ENCODE assay signal across 8 mouse cellular contexts in genomic region chr4:141506352-141506751, GRCm38 (mm10). TPM values are rescaled to one million over a fixed set of nuclear protein-coding genes. Genes with fewer than 3 reads are reported as not detected.
DNase-seq lines count a peak whose midpoint lies in the region; ATAC-seq and TF ChIP-seq lines count a peak whose summit lies in the region.

No protein-coding gene starts in this region.

- no peaks in the 10 kb centered on the region for H3K9me3 ChIP-seq in hindbrain, embryonic 10.5 days

- POLR2A ChIA-PET in Patski (lab: Charles Lee), result no interaction called here

- TF ChIP-seq CTCF in Patski (IDR thresholded peaks at IDR 0.05), result no peak

- peak; percentile 85 for DNase-seq in Patski (ENCODE audit: low read depth, low spot score)
- DNase-seq in cerebellum, adult 18-20 months, result peak; percentile 61 to 69
- peak; percentile 72 to 77 for DNase-seq in frontal cortex, postnatal 10 days (ENCODE audit: low spot score in 2 of 2)
- DNase-seq in hindbrain, embryonic 10.5 days (ENCODE audit: low spot score), result no peak
- DNase-seq in layer of hippocampus, adult 9-11 months, result peak; percentile 88
- peak; percentile 94 for DNase-seq in lung, postnatal 25 days (ENCODE audit: low spot score)
- DNase-seq in retina, postnatal 7 days (ENCODE audit: low read depth, low spot score), result peak; percentile 54
- DNase-seq in thymus, postnatal 0 days (ENCODE audit: low spot score), result no peak

- in situ Hi-C loops in Patski (cut with MboI; ENCODE audit: low pct_unique_long_range_greater_than_20kb), result no loop called here

- peaks cover 22% of the 10 kb centered on the region for H3K36me3 ChIP-seq in hindbrain, embryonic 10.5 days

- peak; percentile 83 for ATAC-seq in Patski

- WGBS in hindbrain, embryonic 10.5 days, result 85% methylated on average over 10 of the region's 10 CpGs

- no peak overlapping the region for H3K4me3 ChIP-seq in hindbrain, embryonic 10.5 days

- peaks cover 14% of the 10 kb centered on the region; the same call in 1 of the 2 replicates for H3K4me1 ChIP-seq in hindbrain, embryonic 10.5 days (replicated peaks)

- CTCF ChIA-PET in Patski (lab: Charles Lee), result interaction anchor here (0.9 to 2.8 kb wide), 2 partner anchors 8 to 13 kb away, joined by 3 to 7 read pairs; no protein-coding TSS in a partner anchor

- 0 out of 2 replicates have a peak overlapping the region, but pooled peaks have one; percentile 53 for H3K27ac ChIP-seq in hindbrain, embryonic 10.5 days

- H3K27me3 ChIP-seq in Patski, result no peaks in the 10 kb centered on the region
- H3K27me3 ChIP-seq in hindbrain, embryonic 10.5 days (ENCODE audit: insufficient read depth, poor library complexity, severe bottlenecking), result no peaks in the 10 kb centered on the region

RNA-seq across cellular contexts. Expression of gene Spen, which starts 32.0 kb away (rescaled TPM):
- 31.8 TPM for polyA plus RNA-seq in Patski (2021)
- 12.8 and 14.2 TPM in 2 replicates for polyA plus RNA-seq in hindbrain, embryonic 10.5 days (2016; fragmentation: Nextera tagmentation; extraction: Ambion mirVana)
- 5.8 and 9.3 TPM in 2 replicates for polyA plus RNA-seq in thymus, postnatal 0 days (2015; fragmentation: Nextera tagmentation; extraction: Ambion mirVana)

Comparison
In these comparisons a context has a peak if more than half of its experiments do, and no peak if none do; other contexts are left out.
1. DNase-seq: peak in Patski (single experiment), cerebellum, adult 18-20 months (2 of 2), frontal cortex, postnatal 10 days (2 of 2), layer of hippocampus, adult 9-11 months (single experiment), lung, postnatal 25 days (single experiment) and retina, postnatal 7 days (single experiment); none in hindbrain, embryonic 10.5 days (single experiment) and thymus, postnatal 0 days (single experiment).